Mouse (Mus musculus) testis, adult 2 months (tissue): ENCODE measurements around the gene Hip1r. TPM values are rescaled to one million over a fixed set of nuclear protein-coding genes. Genes with fewer than 3 reads are reported as not detected.
A peak's percentile ranks its signal among the peaks of the same experiment; 100 is the strongest.

ENCODE experiments used
- H3K27ac ChIP-seq: fragments of 200-500 bp; 2 replicates; pipeline ENCODE4 v1.5.1; 2012; ENCODE audit warnings: low read depth, low read length; ENCODE audit not compliant: control insufficient read depth, insufficient read depth
- H3K27me3 ChIP-seq: fragments of 200-500 bp; 2 replicates; pipeline ENCODE4 v1.6.1; 2012; ENCODE audit warnings: mild to moderate bottlenecking, low read length, moderate library complexity; ENCODE audit not compliant: control insufficient read depth, insufficient read depth
- H3K36me3 ChIP-seq: fragments of 200-500 bp; 2 replicates; pipeline ENCODE4 v1.6.1; 2012; ENCODE audit warnings: mild to moderate bottlenecking, low read length; ENCODE audit not compliant: control insufficient read depth, insufficient read depth
- H3K4me1 ChIP-seq: fragments of 200-500 bp; 2 replicates; pipeline ENCODE4 v1.6.1; 2012; ENCODE audit warnings: low read length; ENCODE audit not compliant: control insufficient read depth, insufficient read depth
- H3K4me3 ChIP-seq: fragments of 200-500 bp; 2 replicates; pipeline ENCODE4 v1.5.1; 2012; ENCODE audit warnings: low read depth, mild to moderate bottlenecking, low read length, moderate library complexity, mixed read lengths; ENCODE audit not compliant: control insufficient read depth
- CTCF ChIP-seq: fragments of 200-500 bp; IDR thresholded peaks from 2 replicates; pipeline ENCODE4 v1.5.1; 2012; ENCODE audit warnings: low read depth, mild to moderate bottlenecking, inconsistent platforms, low read length, moderate library complexity; ENCODE audit not compliant: control insufficient read depth, insufficient read depth, insufficient replicate concordance
- POLR2A ChIP-seq: fragments of 200-500 bp; IDR thresholded peaks from 2 replicates; pipeline ENCODE4 v1.6.1; 2012; ENCODE audit warnings: low read depth, mild to moderate bottlenecking, inconsistent platforms, low read length, moderate library complexity; ENCODE audit not compliant: control insufficient read depth
- polyA plus RNA-seq: library from polyadenylated mRNA; depleted of rRNA; stranded (reverse); fragments of >200 nt; gene quantifications from 2 replicates; pipeline ENCODE4 v1.2.3, GENCODE M21; 2012; rRNA removed

Gene Hip1r
- 8.7 and 11.0 TPM in 2 replicates for polyA plus RNA-seq

- Histone ChIP-seq H3K36me3 (0 out of 2 replicates have a peak, but pooled peaks cover 1% of the 10 kb centered on the region), H3K27ac (peak within 1 kb of the TSS; percentile 73), H3K4me1 (peaks cover 10% of the 10 kb centered on the region), H3K4me3 (peak within 1 kb of the TSS; percentile 95), H3K27me3 (no peaks in the 10 kb centered on the region)
- no peak for TF ChIP-seq CTCF
Measured at GRCm38 (mm10) chr5:123973299-123974178, at the start of gene Hip1r. TSS of gene Hip1r (plus strand) at chr5:123973628.

- H3K4me1 ChIP-seq = peaks cover 6% of the 10 kb centered on the region
- H3K36me3 ChIP-seq = peaks cover 2% of the 10 kb centered on the region; the same call in 1 of the 2 replicates
- H3K4me3 ChIP-seq = no peak within 1 kb of the TSS
- no peaks in the 10 kb centered on the region for H3K27me3 ChIP-seq
- TF ChIP-seq POLR2A (no peak), CTCF (no peak)
- no peak within 1 kb of the TSS for H3K27ac ChIP-seq
Measured at GRCm38 (mm10) chr5:123927118-123927517, 46.3 kb upstream of the Hip1r start, which contains the start of gene Gm43518. TSS of gene Gm43518 (plus strand) at chr5:123927418.

- Histone ChIP-seq H3K4me3 (peak within 1 kb of the TSS; percentile 91), H3K36me3 (no peaks in the 10 kb centered on the region; the same call in 1 of the 2 replicates), H3K4me1 (peaks cover 10% of the 10 kb centered on the region), H3K27ac (peak within 1 kb of the TSS; percentile 94), H3K27me3 (no peaks in the 10 kb centered on the region)
- TF ChIP-seq CTCF (no peak), POLR2A (peak; percentile 99)
Measured at GRCm38 (mm10) chr5:123930508-123930989, 42.9 kb upstream of the Hip1r start, which contains the start of gene Ccdc62. TSS of gene Ccdc62 (plus strand) at chr5:123930679.

- no peak for TF ChIP-seq POLR2A
- TF ChIP-seq CTCF = no peak
- Histone ChIP-seq H3K27ac (peak overlapping the region; percentile 94), H3K36me3 (no peaks in the 10 kb centered on the region; the same call in 1 of the 2 replicates)
Measured at GRCm38 (mm10) chr5:123931131-123931530, 42.3 kb upstream of the Hip1r start.

GRCm38 (mm10) chr5:123932927-123933326, 40.5 kb upstream of the Hip1r start:
- Histone ChIP-seq H3K36me3 (no peaks in the 10 kb centered on the region; the same call in 1 of the 2 replicates), H3K27me3 (no peaks in the 10 kb centered on the region), H3K4me1 (peaks cover 10% of the 10 kb centered on the region), H3K4me3 (no peak overlapping the region), H3K27ac (no peak overlapping the region)
- TF ChIP-seq CTCF = no peak
- no peak for TF ChIP-seq POLR2A

More at GRCm38 (mm10) chr5:123931131-123931530, 42.3 kb upstream of the Hip1r start:
- peaks cover 10% of the 10 kb centered on the region for H3K4me1 ChIP-seq
- no peaks in the 10 kb centered on the region for H3K27me3 ChIP-seq
- H3K4me3 ChIP-seq = peak overlapping the region; percentile 91

GRCm38 (mm10) chr5:123933556-123933955, 39.9 kb upstream of the Hip1r start:
- TF ChIP-seq POLR2A (no peak), CTCF (no peak)
- no peak overlapping the region for H3K27ac ChIP-seq
- H3K4me1 ChIP-seq = peaks cover 10% of the 10 kb centered on the region
- peak overlapping the region; percentile 44 for H3K4me3 ChIP-seq
- H3K36me3 ChIP-seq = no peaks in the 10 kb centered on the region; the same call in 1 of the 2 replicates
- no peaks in the 10 kb centered on the region for H3K27me3 ChIP-seq

- H3K27ac ChIP-seq = no peak overlapping the region
- no peak overlapping the region for H3K4me3 ChIP-seq
- TF ChIP-seq CTCF (peak; percentile 32; the same call in 1 of the 2 replicates), POLR2A (no peak)
- H3K4me1 ChIP-seq = peaks cover 10% of the 10 kb centered on the region
- H3K27me3 ChIP-seq = no peaks in the 10 kb centered on the region
- H3K36me3 ChIP-seq = no peaks in the 10 kb centered on the region; the same call in none of the 2 replicates
Measured at GRCm38 (mm10) chr5:123933957-123934591, 39.4 kb upstream of the Hip1r start.
